20 mouse cellular contexts compared by ENCODE assay signal in genomic region chr11:95495883-95496282, GRCm38 (mm10). TPM values are rescaled to one million over a fixed set of nuclear protein-coding genes. Genes with fewer than 3 reads are reported as not detected.
A peak's percentile ranks its signal among the peaks of the same experiment; 100 is the strongest.
DNase-seq lines count a peak whose midpoint lies in the region.
"Had no signal": no experiment of that assay in that cellular context is flagged by ENCODE, and none has a peak within 500 bp of the region (broad histone marks: within the 10 kb centered on the region; RNA-seq: fewer than 3 reads in every experiment).

No protein-coding gene starts in this region.

- DNase-seq in adrenal gland, adult 2 months, result peak; percentile 53
- no peak for DNase-seq in adrenal gland, adult 18-20 months (ENCODE audit: low spot score in 2 of 2)
- DNase-seq in heart, postnatal 4 days, result peak; percentile 48
- DNase-seq in heart, postnatal 25 days (ENCODE audit: low spot score), result no peak
- DNase-seq in adrenal gland, postnatal 36 days, result peak; percentile 57 to 64
- DNase-seq in ovary, postnatal 10 days (ENCODE audit: low spot score), result no peak
- DNase-seq: B cell, adult 2 months; cerebellum, adult 11 months; cerebellum, adult 2 months; cerebellum, adult 9-11 months; cerebellum, postnatal 25 days; forebrain, postnatal 0 days; gastrocnemius, adult 2 months; gastrocnemius, postnatal 14 days; heart, adult 18-20 months; kidney, adult 18-20 months; kidney, adult 9 months had no signal

- intact Hi-C loops in heart, postnatal 25 days (cut with DNase I), result no loop called here

RNA-seq across cellular contexts. Expression of gene Nxph3, which starts 18.5 kb away (rescaled TPM):
- total RNA-seq in adrenal gland, adult 2 months (2021), result 1 to 10 TPM; 1.9 to 6.2 TPM
- 1.6 and 2.6 TPM in 2 replicates for polyA plus RNA-seq in adrenal gland, adult 2 months (2012; rRNA removed)
- total RNA-seq in adrenal gland, adult 18-20 months (2021), result 1 to 10 TPM; 2.3 to 9.4 TPM
- 1 to 10 TPM; 1.0 to 1.1 TPM for total RNA-seq in heart, postnatal 4 days (2021)
- total RNA-seq in heart, postnatal 25 days (2021), result under 1 TPM; 0.62 to 0.64 TPM
- 1 to 10 TPM; 1.6 to 6.0 TPM for total RNA-seq in adrenal gland, postnatal 36 days (2021)
- total RNA-seq: common myeloid progenitor, adult 5-6 weeks had no signal
- polyA plus RNA-seq: G1E; inflammation-experienced regulatory T-cells, adult 6 months had no signal

Comparison
In these comparisons a context has a peak if more than half of its experiments do, and no peak if none do; other contexts are left out.
1. DNase-seq: peak in adrenal gland, adult 2 months (single experiment), heart, postnatal 4 days (single experiment) and adrenal gland, postnatal 36 days (2 of 2); none in adrenal gland, adult 18-20 months (0 of 2), heart, postnatal 25 days (single experiment) and ovary, postnatal 10 days (single experiment).